Comparison of ENCODE assay signal across 16 mouse cellular contexts in the genomic region with DNA sequence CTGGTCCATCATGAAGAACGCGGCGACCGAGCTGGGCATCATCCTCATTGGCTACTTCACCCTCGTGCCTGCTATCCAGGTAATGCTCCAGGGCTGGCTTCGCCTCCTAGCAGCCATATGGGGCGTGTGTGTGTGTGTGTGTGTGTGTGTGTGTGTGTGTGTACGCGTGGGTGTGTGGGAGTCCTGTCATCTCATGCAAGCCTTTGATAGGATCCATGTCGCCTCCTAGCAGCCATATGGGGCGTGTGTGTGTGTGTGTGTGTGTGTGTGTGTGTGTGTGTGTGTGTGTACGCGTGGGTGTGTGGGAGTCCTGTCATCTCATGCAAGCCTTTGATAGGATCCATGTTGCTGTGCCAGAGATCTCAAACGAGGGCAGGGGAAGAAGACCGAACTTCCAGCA. TPM values are rescaled to one million over a fixed set of nuclear protein-coding genes. Genes with fewer than 3 reads are reported as not detected.
DNase-seq lines count a peak whose midpoint lies in the region; ATAC-seq and TF ChIP-seq lines count a peak whose summit lies in the region.
"Not testable (repeated sequence)": the region's sequence is repeated elsewhere in the genome, so short reads cannot be mapped to it uniquely, and the experiment has no call there.
"Had no signal": no experiment of that assay in that cellular context is flagged by ENCODE, and none has a peak within 500 bp of the region (broad histone marks: within the 10 kb centered on the region; RNA-seq: fewer than 3 reads in every experiment).

No protein-coding gene starts in this region.

- H3K4me1 ChIP-seq in midbrain, embryonic 11.5 days (ENCODE audit: control insufficient read depth, insufficient read depth, low read length) = not testable (repeated sequence)

- H3K4me3 ChIP-seq in layer of hippocampus, adult 2 months; midbrain, embryonic 11.5 days (ENCODE audit: low read depth, low read length): not testable (repeated sequence)

- not testable (repeated sequence) for H3K4me2 ChIP-seq in midbrain, embryonic 11.5 days

- 91% methylated on average over 15 of the region's 15 CpGs for WGBS in midbrain, embryonic 11.5 days

- not testable (repeated sequence) for TF ChIP-seq CTCF in layer of hippocampus, adult 2 months (conservative IDR thresholded peaks at IDR 0.05)

- not testable (repeated sequence) for H3K9ac ChIP-seq in midbrain, embryonic 11.5 days (ENCODE audit: low read length)

- not testable (repeated sequence) for DNase-seq in layer of hippocampus, adult 2 months (ENCODE audit: low spot score in 2 of 2)
- DNase-seq in layer of hippocampus, adult 9-11 months = peak; percentile 57
- peak; percentile 28 for DNase-seq in midbrain, embryonic 11.5 days (ENCODE audit: low spot score, missing footprints)
- peak; percentile 21 for DNase-seq in telencephalon, adult 2 months (ENCODE audit: low read depth, low spot score)

- peak overlapping the region; percentile 55; the same call in 1 of the 2 replicates for H3K27ac ChIP-seq in layer of hippocampus, adult 2 months
- H3K27ac ChIP-seq in midbrain, embryonic 11.5 days (ENCODE audit: low read depth, low read length) = not testable (repeated sequence)

- H3K27me3 ChIP-seq in midbrain, embryonic 11.5 days (ENCODE audit: control insufficient read depth, insufficient read depth, low read length) = not testable (repeated sequence)

- H3K36me3 ChIP-seq in midbrain, embryonic 11.5 days (ENCODE audit: control insufficient read depth, insufficient read depth, low read length) = peaks cover 12% of the 10 kb centered on the region; the same call in 1 of the 2 replicates

- not testable (repeated sequence) for H3K9me3 ChIP-seq in midbrain, embryonic 11.5 days (ENCODE audit: control insufficient read depth, low read length)

- peak; percentile 36 for ATAC-seq in frontal cortex, adult (ENCODE audit: low TSS enrichment)
- ATAC-seq in midbrain, embryonic 11.5 days (ENCODE audit: low FRiP score) = not testable (repeated sequence)

RNA-seq across cellular contexts. Expression of gene Ptpn23, which starts 30.4 kb away (rescaled TPM):
- total RNA-seq in layer of hippocampus, adult 2 months (2021) = 10 to 100 TPM; 57.2 to 57.8 TPM
- polyA plus RNA-seq in midbrain, embryonic 11.5 days (2014; fragmentation: Nextera tagmentation; extraction: Ambion mirVana) = 12.9 and 13.8 TPM in 2 replicates

RNA-seq across cellular contexts. Expression of gene Ngp, which starts 41.9 kb away (rescaled TPM):
- total RNA-seq in layer of hippocampus, adult 2 months (2021) = not detected
- polyA plus RNA-seq in midbrain, embryonic 11.5 days (2014; fragmentation: Nextera tagmentation; extraction: Ambion mirVana) = 0.18 and 0.55 TPM in 2 replicates
- total RNA-seq: adrenal gland, adult 18-20 months; adrenal gland, adult 8-10 months; adrenal gland, postnatal 25 days; adrenal gland, postnatal 36 days; CH12.LX; ES-E14; MEL had no signal
- polyA plus RNA-seq: activated CD4-positive, CD25-positive, alpha-beta regulatory T cell, adult 4 months; adrenal gland, adult 2 months; CD4-positive, CD25-positive, alpha-beta regulatory T cell, adult 4 months; Patski had no signal

RNA-seq across cellular contexts. Expression of gene Scap, which starts 44.6 kb away (rescaled TPM):
- 10 to 100 TPM; 93.4 to 95.0 TPM for total RNA-seq in layer of hippocampus, adult 2 months (2021)
- polyA plus RNA-seq in midbrain, embryonic 11.5 days (2014; fragmentation: Nextera tagmentation; extraction: Ambion mirVana) = 19.2 and 24.9 TPM in 2 replicates
